Mouse (Mus musculus) lung, postnatal 0 days (tissue): ENCODE data around the gene Gm20388. TPM values are rescaled to one million over a fixed set of nuclear protein-coding genes. Genes with fewer than 3 reads are reported as not detected.
"Not testable (repeated sequence)": the region's sequence is repeated elsewhere in the genome, so short reads cannot be mapped to it uniquely, and the experiment has no call there.

ENCODE experiments used
- ATAC-seq: fragments of 200-750 bp; cut with Nextera tagmentation; 2 replicates; pipeline ENCODE4 v1.8.0; 2017; ENCODE audit warnings: moderate library complexity
- DNase-seq: peaks from one replicate; pipeline ENCODE4 v3.0.0-alpha.2; 2016; ENCODE audit warnings: low spot score
- H3K27ac ChIP-seq: fragments of 300-500 bp; sonication (generic); 2 replicates; pipeline ENCODE4 v1.5.1; 2014; ENCODE audit warnings: antibody characterized with exemption, mild to moderate bottlenecking, low read length, mixed read lengths
- H3K27me3 ChIP-seq: fragments of 300-500 bp; sonication (generic); replicated peaks from 2 replicates; pipeline ENCODE4 v1.6.1; 2014; ENCODE audit warnings: low read length, mixed read lengths; ENCODE audit not compliant: insufficient read depth
- H3K36me3 ChIP-seq: fragments of 300-500 bp; sonication (generic); 2 replicates; pipeline ENCODE4 v1.6.1; 2014; ENCODE audit warnings: low read length, mixed read lengths; ENCODE audit not compliant: insufficient read depth
- H3K4me1 ChIP-seq: fragments of 300-500 bp; sonication (generic); 2 replicates; pipeline ENCODE4 v1.6.1; 2014; ENCODE audit warnings: antibody characterized with exemption, low read depth, low read length, mixed read lengths; ENCODE audit not compliant: insufficient read depth
- H3K4me2 ChIP-seq: fragments of 300-500 bp; sonication (generic); replicated peaks from 2 replicates; pipeline ENCODE4 v1.6.1; 2014; ENCODE audit warnings: low read depth, mild to moderate bottlenecking, low read length, moderate library complexity, mixed read lengths
- H3K4me3 ChIP-seq: fragments of 300-500 bp; sonication (generic); 2 replicates; pipeline ENCODE4 v1.5.1; 2014; ENCODE audit warnings: low read depth, low read length
- H3K9ac ChIP-seq: fragments of 300-500 bp; sonication (generic); replicated peaks from 2 replicates; pipeline ENCODE4 v1.6.1; 2014; ENCODE audit warnings: low read depth, mild to moderate bottlenecking
- H3K9me3 ChIP-seq: fragments of 300-500 bp; sonication (generic); 2 replicates; pipeline ENCODE4 v1.6.1; 2016; ENCODE audit warnings: low read length, mixed read lengths
- CTCF ChIP-seq: IDR thresholded peaks from 2 replicates; pipeline ENCODE4 v1.5.1; 2016; ENCODE audit warnings: antibody characterized with exemption, mild to moderate bottlenecking
- EP300 ChIP-seq: IDR thresholded peaks from 2 replicates; pipeline ENCODE4 v1.6.1; 2016; ENCODE audit warnings: antibody characterized with exemption, mild to moderate bottlenecking, control low read depth
- whole genome bisulfite sequencing: fragments of 180-500 bp; shearing (Covaris S2); extraction: QIAGEN DNeasy Blood & Tissue Kit; methylation state at CpG from one replicate; pipeline ENCODE4 v1.1.7; 2014; 5-methylcytosine and 5-hydroxymethylcytosine counted together
- polyA plus RNA-seq: library from polyadenylated mRNA; unstranded; fragments of >200 nt; fragmentation: Nextera tagmentation; extraction: Ambion mirVana; gene quantifications from 2 replicates; pipeline ENCODE4 v1.2.1, GENCODE M21; 2015

The Gm20388 gene
- polyA plus RNA-seq, 1 experiment from 2014 or later: not detected

DNA sequence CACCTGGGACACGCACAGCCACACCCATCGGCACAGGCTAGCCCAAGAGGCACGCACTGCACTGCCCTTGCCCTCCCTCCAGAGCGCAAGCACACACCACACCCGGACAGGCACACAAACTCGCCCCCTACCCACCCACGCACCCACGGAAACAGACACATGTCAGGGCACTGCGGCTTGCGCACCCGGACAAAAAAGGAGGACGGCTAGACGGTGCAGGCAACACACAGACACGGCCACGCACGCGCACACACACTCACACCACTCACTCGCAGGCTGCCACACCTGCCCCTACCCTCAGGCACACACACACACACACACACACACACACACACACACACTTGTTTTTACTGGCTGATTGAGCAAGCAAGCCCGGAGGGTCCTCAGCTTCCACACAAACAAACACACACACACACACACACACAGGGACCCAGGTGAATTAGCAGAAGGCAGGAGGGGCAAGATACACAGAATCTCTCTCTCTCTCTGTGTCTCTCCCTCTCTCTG is 3690.1 kb downstream of the Gm20388 start:
- not testable (repeated sequence) for H3K4me1 ChIP-seq, ATAC-seq, DNase-seq, H3K4me3 ChIP-seq, H3K36me3 ChIP-seq, H3K9me3 ChIP-seq, H3K9ac ChIP-seq, H3K27me3 ChIP-seq, H3K27ac ChIP-seq, H3K4me2 ChIP-seq
- WGBS: 71% methylated on average over 11 of the region's 19 CpGs

- H3K4me3 ChIP-seq, H3K9ac ChIP-seq, H3K9me3 ChIP-seq, H3K27me3 ChIP-seq, H3K4me2 ChIP-seq, ATAC-seq, H3K27ac ChIP-seq, H3K36me3 ChIP-seq, DNase-seq, H3K4me1 ChIP-seq: not testable (repeated sequence)
- no CpG with 5 or more reads among the region's 40 CpGs for WGBS
These were observed 3690.8 kb downstream of the Gm20388 start for GRCm38 (mm10) chr8:123601457-123601856.

GRCm38 (mm10) chr8:123612652-123613051 is 3702.0 kb downstream of the Gm20388 start:
- ATAC-seq, H3K4me1 ChIP-seq, H3K36me3 ChIP-seq, H3K27me3 ChIP-seq, H3K4me3 ChIP-seq, H3K9me3 ChIP-seq, H3K27ac ChIP-seq, H3K9ac ChIP-seq, H3K4me2 ChIP-seq, DNase-seq: not testable (repeated sequence)
- WGBS: no CpG with 5 or more reads among the region's 5 CpGs

- not testable (repeated sequence) for H3K4me1 ChIP-seq, ATAC-seq, H3K27me3 ChIP-seq, H3K9ac ChIP-seq, H3K36me3 ChIP-seq, DNase-seq, H3K27ac ChIP-seq, H3K4me2 ChIP-seq, H3K9me3 ChIP-seq, H3K4me3 ChIP-seq
- WGBS: no CpG with 5 or more reads among the region's 39 CpGs
These were observed 3712.9 kb downstream of the Gm20388 start for GRCm38 (mm10) chr8:123623523-123623922.

DNA sequence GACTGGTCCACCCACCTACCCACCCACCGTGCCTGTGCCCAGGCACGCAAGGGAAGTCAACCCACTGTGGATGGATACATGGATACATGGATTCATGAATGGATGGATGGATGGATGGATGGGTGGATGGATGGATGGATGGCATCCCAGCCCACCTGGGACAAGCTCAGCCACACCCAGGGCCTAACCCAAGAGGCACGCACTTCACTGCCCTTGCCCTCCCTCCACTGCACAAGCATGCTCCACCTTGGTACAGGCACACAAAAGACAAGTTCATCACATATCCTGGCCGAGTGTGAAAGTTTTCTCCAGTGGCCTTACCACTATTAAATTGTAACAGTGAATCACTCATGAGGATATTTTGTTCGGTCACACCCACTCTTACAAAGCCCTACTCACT is 3713.6 kb downstream of the Gm20388 start:
- Histone ChIP-seq H3K4me2 (no peak overlapping the region), H3K9me3 (no peaks in the 10 kb centered on the region), H3K27ac (no peak overlapping the region), H3K27me3 (peaks cover 11% of the 10 kb centered on the region; the same call in 1 of the 2 replicates), H3K9ac (no peak overlapping the region), H3K4me1 (peaks cover 7% of the 10 kb centered on the region; the same call in 1 of the 2 replicates), H3K4me3 (no peak overlapping the region), H3K36me3 (no peaks in the 10 kb centered on the region)
- ATAC-seq (no peak), DNase-seq (no peak)
- WGBS: 58% methylated on average over 5 of the region's 5 CpGs
- TF ChIP-seq EP300: no peak
- TF ChIP-seq CTCF: no peak

GRCm38 (mm10) chr8:123624702-123625101 is 3714.1 kb downstream of the Gm20388 start:
- DNase-seq (no peak), ATAC-seq (no peak)
- Histone ChIP-seq H3K9ac (no peak overlapping the region), H3K27me3 (peaks cover 14% of the 10 kb centered on the region; the same call in 1 of the 2 replicates), H3K4me1 (peaks cover 8% of the 10 kb centered on the region; the same call in 1 of the 2 replicates), H3K4me2 (no peak overlapping the region), H3K9me3 (no peaks in the 10 kb centered on the region), H3K36me3 (no peaks in the 10 kb centered on the region), H3K4me3 (no peak overlapping the region), H3K27ac (no peak overlapping the region)
- TF ChIP-seq EP300 (no peak), CTCF (no peak)
- 54% methylated on average over 1 of the region's 1 CpGs for WGBS

DNA sequence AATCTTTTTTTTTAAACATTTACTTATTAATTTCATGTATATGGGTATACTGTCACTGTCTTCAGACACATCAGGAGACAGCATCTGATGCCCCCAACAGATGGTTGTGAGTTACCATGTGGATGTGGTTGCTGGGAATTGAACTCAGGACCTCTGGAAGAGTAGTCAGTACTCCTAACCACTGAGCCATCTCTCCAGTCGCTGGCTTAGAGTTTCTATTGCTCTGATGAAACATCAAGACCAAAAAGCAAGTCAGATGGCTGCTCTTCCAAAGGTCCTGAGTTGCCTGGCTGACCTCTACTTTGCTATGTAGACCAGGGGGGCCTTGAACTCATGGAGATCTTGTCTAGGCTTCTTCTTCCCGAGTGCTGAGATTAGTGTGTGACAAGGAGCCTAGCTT is 3715.1 kb downstream of the Gm20388 start:
- ATAC-seq (no peak), DNase-seq (no peak)
- Histone ChIP-seq H3K36me3 (no peaks in the 10 kb centered on the region), H3K4me2 (no peak overlapping the region), H3K4me1 (peaks cover 8% of the 10 kb centered on the region; the same call in 1 of the 2 replicates), H3K9ac (no peak overlapping the region), H3K4me3 (no peak overlapping the region), H3K27me3 (peaks cover 14% of the 10 kb centered on the region; the same call in 1 of the 2 replicates), H3K9me3 (no peaks in the 10 kb centered on the region), H3K27ac (no peak overlapping the region)
- 33% methylated on average over 2 of the region's 2 CpGs for WGBS
- TF ChIP-seq CTCF (no peak), EP300 (no peak)
